Mouse (Mus musculus) limb, embryonic 13.5 days (tissue): ENCODE measurements around the gene Cbx1. TPM values are rescaled to one million over a fixed set of nuclear protein-coding genes. Genes with fewer than 3 reads are reported as not detected.

Experiments used
- ATAC-seq: fragments of 200-750 bp; cut with Nextera tagmentation; 2 replicates; pipeline ENCODE4 v1.8.0; 2017; ENCODE audit warnings: low read depth, moderate number of reproducible peaks, moderate TSS enrichment; ENCODE audit not compliant: low FRiP score
- H3K27ac ChIP-seq: fragments of 300-500 bp; sonication (generic); 2 replicates; pipeline ENCODE4 v1.5.1; 2015; ENCODE audit warnings: inconsistent platforms, mild to moderate bottlenecking, moderate library complexity
- H3K27me3 ChIP-seq: fragments of 300-500 bp; sonication (generic); 2 replicates; pipeline ENCODE4 v1.6.1; 2015; ENCODE audit warnings: mild to moderate bottlenecking, inconsistent platforms
- H3K36me3 ChIP-seq: fragments of 300-500 bp; sonication (generic); 2 replicates; pipeline ENCODE4 v1.6.1; 2015; ENCODE audit warnings: inconsistent platforms, mild to moderate bottlenecking, moderate library complexity
- H3K4me1 ChIP-seq: fragments of 300-500 bp; sonication (generic); 2 replicates; pipeline ENCODE4 v1.6.1; 2015; ENCODE audit warnings: inconsistent platforms
- H3K4me2 ChIP-seq: fragments of 300-500 bp; sonication (generic); replicated peaks from 2 replicates; pipeline ENCODE4 v1.6.1; 2015; ENCODE audit warnings: inconsistent platforms, mild to moderate bottlenecking, moderate library complexity
- H3K4me3 ChIP-seq: fragments of 300-500 bp; sonication (generic); 2 replicates; pipeline ENCODE4 v1.5.1; 2015; ENCODE audit warnings: moderate library complexity, mild to moderate bottlenecking, inconsistent platforms
- H3K9ac ChIP-seq: fragments of 300-500 bp; sonication (generic); 2 replicates; pipeline ENCODE4 v1.6.1; 2015; ENCODE audit warnings: mild to moderate bottlenecking, inconsistent platforms
- H3K9me3 ChIP-seq: fragments of 300-500 bp; sonication (generic); 2 replicates; pipeline ENCODE4 v1.6.1; 2016; ENCODE audit warnings: inconsistent platforms
- WGBS: fragments of 180-500 bp; shearing (Covaris S2); methylation state at CpG from one replicate; pipeline ENCODE4 v1.1.7; 2015; 5-methylcytosine and 5-hydroxymethylcytosine counted together
- polyA plus RNA-seq: library from polyadenylated mRNA; unstranded; fragments of >200 nt; fragmentation: Nextera tagmentation; extraction: Ambion mirVana; gene quantifications from 2 replicates; pipeline ENCODE4 v1.2.1, GENCODE M21; 2015

Gene Cbx1
- 158 and 163 TPM in 2 replicates for polyA plus RNA-seq

DNA sequence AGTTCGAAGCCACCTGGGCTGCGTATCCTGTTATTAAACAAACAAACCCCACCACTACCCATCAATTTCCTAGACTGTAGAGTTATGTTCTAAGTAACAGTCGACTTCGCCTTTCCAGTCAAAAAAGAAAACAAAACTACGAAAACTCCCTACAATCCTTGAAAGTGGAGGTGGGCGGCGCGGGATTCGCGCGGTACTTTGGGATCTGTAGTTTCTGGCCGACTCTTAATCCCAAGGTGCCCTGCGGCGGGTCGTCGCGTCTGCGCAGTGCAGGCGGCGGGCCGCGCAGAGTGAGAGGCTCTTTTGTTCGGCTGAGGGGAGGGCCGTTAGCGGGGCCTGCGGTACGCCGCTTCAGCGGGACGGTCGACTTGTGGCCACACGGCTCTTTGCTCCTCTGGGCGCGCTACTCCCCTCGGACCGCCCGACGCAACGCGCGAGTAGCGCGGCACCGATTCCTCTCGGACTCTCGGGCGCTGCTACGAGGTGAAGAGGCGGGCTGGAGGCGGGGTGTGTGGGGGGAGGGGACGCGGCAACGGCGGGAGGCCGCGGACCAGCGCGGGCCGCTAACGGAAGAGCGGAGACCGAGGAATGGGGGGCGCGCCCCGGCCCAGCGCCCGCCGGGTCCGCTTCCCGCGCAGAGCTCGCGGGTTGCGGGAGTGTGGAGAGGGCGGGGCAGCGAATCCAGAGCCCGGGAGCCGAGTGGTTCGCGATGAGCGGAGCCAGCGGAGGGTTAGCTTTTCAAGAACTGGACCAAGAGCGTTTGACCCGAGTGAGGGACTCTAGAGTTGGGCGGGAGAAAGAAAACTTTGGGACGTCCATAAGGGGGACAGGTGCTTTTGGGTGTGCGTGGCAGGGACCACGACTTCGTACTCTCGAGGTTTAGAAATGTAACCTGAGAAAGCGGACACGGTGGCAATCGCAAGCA, at the start of gene Cbx1:
Gene Cbx1, plus strand, starts transcription at position 257 of the 925 bp plus-strand sequence.
- H3K4me2 ChIP-seq = peak within 1 kb of the TSS; percentile 96
- no peaks in the 10 kb centered on the region for H3K9me3 ChIP-seq
- 1% methylated on average over 91 of the region's 93 CpGs for WGBS
- H3K36me3 ChIP-seq = peaks cover 14% of the 10 kb centered on the region; the same call in 1 of the 2 replicates
- peak within 1 kb of the TSS; percentile 91 for H3K9ac ChIP-seq
- H3K27me3 ChIP-seq = no peaks in the 10 kb centered on the region
- peaks cover 35% of the 10 kb centered on the region for H3K4me1 ChIP-seq
- H3K4me3 ChIP-seq = peak within 1 kb of the TSS; percentile 90
- ATAC-seq = peak; percentile 97
- peak within 1 kb of the TSS; percentile 96 for H3K27ac ChIP-seq

DNA sequence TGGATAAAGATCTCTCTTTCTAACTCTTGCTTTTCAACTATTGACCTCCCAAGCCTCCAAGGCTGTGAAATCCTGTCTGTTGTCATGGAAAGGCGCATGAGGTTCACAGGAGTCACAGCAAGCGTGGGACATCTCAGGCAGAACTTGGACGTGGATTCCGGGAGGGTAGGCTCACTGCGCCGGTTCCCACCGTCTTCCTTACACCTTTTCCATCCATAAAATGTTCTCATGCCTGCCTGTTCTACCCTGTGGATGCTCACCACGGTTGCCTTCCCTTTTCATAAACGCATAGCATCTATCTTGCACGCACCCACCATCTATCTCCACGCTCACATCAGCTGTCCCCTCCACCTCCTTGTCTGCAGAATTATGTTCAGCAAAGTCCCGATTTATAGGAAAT, 48.1 kb upstream of the Cbx1 start:
- no peak overlapping the region for H3K4me2 ChIP-seq
- H3K4me1 ChIP-seq = peaks cover 14% of the 10 kb centered on the region
- H3K27ac ChIP-seq = no peak overlapping the region
- WGBS = 68% methylated on average over 12 of the region's 12 CpGs
- ATAC-seq = no peak
- H3K4me3 ChIP-seq = no peak overlapping the region
- peaks cover 82% of the 10 kb centered on the region for H3K27me3 ChIP-seq
- no peaks in the 10 kb centered on the region for H3K36me3 ChIP-seq
- no peaks in the 10 kb centered on the region for H3K9me3 ChIP-seq
- no peak overlapping the region for H3K9ac ChIP-seq

DNA sequence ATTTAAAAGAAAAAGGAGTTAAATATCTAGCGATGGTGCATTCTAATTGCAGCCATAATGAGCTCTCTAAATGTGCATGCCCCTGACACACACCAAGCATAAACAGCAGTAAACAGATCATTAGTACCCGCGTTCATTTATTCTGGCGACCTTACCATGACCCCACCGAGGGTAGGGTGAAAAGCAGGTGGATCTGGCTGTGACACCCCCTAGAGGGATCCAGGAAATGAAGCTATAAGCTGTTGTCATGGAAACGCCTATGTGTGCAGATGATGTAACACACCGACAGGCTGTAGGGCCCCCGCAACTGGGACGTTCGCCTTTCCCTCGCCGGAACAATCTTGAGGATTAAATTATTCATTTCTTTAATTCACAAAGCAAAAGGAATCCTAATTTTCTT, 46.9 kb upstream of the Cbx1 start:
- no peak overlapping the region for H3K4me3 ChIP-seq
- peaks cover 75% of the 10 kb centered on the region for H3K27me3 ChIP-seq
- H3K4me1 ChIP-seq = peaks cover 10% of the 10 kb centered on the region
- no peak overlapping the region for H3K27ac ChIP-seq
- H3K9me3 ChIP-seq = no peaks in the 10 kb centered on the region
- no peak for ATAC-seq
- no peak overlapping the region; the same call in 1 of the 2 replicates for H3K4me2 ChIP-seq
- 8% methylated on average over 12 of the region's 12 CpGs for WGBS
- H3K9ac ChIP-seq = no peak overlapping the region
- H3K36me3 ChIP-seq = no peaks in the 10 kb centered on the region

DNA sequence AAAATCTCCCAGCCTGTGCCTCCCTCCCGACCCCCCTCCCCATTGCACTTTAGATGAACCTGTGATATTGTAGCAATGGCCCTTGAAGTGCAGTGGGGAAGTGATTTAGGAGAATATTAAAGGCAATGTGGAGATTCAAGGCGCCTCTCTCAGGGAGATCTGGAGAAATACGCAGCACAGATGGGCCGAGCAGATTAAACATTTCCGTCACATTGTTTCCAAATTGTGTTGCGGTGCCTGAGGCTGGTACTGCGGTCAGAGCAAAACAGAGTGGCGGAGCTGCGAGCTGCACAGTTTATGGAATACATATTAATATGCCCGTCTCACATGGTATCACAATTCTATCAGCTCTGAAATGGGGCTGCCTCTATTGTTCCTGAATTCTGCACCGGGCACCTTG, 45.9 kb upstream of the Cbx1 start:
- H3K9ac ChIP-seq = no peak overlapping the region
- H3K27me3 ChIP-seq = peaks cover 74% of the 10 kb centered on the region
- 57% methylated on average over 11 of the region's 11 CpGs for WGBS

DNA sequence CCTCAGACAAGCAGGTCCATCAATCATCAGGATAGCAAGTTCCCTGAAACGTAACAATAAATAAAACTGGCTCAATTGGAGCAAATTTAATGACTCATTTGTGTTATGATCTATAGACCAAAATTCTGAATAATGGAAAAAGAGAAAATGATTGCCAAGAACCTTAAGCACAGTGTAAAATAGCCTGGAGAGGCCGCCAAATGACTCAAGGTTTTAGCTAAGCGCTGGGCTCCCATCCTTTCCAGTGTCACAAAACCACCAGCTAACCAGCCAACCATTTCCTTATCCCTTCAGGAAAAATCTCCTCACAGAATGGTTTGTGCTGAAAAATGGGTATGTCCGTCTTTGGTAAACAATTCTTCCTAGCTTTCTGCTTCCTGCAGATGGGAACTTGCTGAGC, 45.0 kb upstream of the Cbx1 start:
- Histone ChIP-seq H3K4me3 (no peak overlapping the region), H3K27me3 (peaks cover 67% of the 10 kb centered on the region), H3K36me3 (no peaks in the 10 kb centered on the region), H3K27ac (no peak overlapping the region), H3K4me1 (peaks cover 10% of the 10 kb centered on the region), H3K9me3 (no peaks in the 10 kb centered on the region), H3K4me2 (no peak overlapping the region), H3K9ac (no peak overlapping the region)
- WGBS = 74% methylated on average over 4 of the region's 4 CpGs
- no peak for ATAC-seq

More for the DNA sequence above, 45.9 kb upstream of the Cbx1 start:
- ATAC-seq = no peak
- Histone ChIP-seq H3K4me1 (peaks cover 10% of the 10 kb centered on the region), H3K4me3 (no peak overlapping the region), H3K27ac (no peak overlapping the region), H3K36me3 (no peaks in the 10 kb centered on the region), H3K9me3 (no peaks in the 10 kb centered on the region), H3K4me2 (0 out of 2 replicates have a peak overlapping the region, but pooled peaks have one; percentile 9)

DNA sequence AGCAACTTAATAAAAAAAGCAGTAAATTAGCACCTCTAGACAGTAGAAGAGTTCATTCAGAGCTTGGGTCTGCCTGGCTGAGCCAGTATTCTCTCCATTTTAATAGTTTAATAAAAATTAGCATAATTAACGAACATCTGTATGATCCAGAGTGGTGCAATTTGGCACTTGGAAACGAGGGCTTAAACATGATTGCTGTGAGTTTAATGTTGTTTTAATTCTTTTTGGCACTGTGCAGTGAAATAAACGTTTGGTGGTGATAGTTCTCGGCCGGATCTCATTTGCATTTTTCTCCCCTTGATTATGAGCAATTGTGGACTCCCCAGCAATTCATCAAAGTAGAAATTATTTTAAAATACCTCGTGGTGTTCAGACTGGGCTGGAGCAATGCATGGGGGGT, 42.3 kb upstream of the Cbx1 start:
- Histone ChIP-seq H3K36me3 (no peaks in the 10 kb centered on the region), H3K27me3 (peaks cover 46% of the 10 kb centered on the region), H3K9ac (no peak overlapping the region), H3K4me1 (peaks cover 11% of the 10 kb centered on the region), H3K27ac (no peak overlapping the region), H3K4me2 (no peak overlapping the region), H3K9me3 (no peaks in the 10 kb centered on the region), H3K4me3 (no peak overlapping the region)
- no peak for ATAC-seq
- 65% methylated on average over 6 of the region's 6 CpGs for WGBS

DNA sequence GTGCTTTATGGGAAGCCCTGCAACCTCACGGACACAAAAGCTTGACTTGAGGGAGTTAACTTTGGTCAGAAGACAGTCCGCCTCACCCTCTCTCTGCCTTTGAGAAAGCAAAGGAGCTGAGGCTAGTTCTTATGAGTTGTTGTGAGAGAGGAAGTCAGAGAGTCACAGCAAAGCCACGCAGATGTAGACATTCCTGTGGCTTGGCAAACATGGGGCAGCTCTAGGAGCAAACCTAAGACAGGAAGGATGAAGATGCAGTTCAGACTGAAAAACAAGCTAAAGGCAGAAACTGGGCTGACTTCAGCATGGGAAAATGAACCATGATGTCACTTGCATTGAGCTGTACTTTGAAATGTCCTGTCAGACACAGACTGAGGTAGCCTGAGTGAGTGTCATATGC, 41.4 kb upstream of the Cbx1 start:
- peaks cover 38% of the 10 kb centered on the region for H3K27me3 ChIP-seq
- no peak for ATAC-seq
- H3K27ac ChIP-seq = no peak overlapping the region
- WGBS = 41% methylated on average over 3 of the region's 3 CpGs
- no peak overlapping the region for H3K9ac ChIP-seq
- no peaks in the 10 kb centered on the region for H3K36me3 ChIP-seq
- no peak overlapping the region for H3K4me3 ChIP-seq
- peaks cover 2% of the 10 kb centered on the region; the same call in 1 of the 2 replicates for H3K4me1 ChIP-seq
- H3K4me2 ChIP-seq = no peak overlapping the region
- H3K9me3 ChIP-seq = no peaks in the 10 kb centered on the region

DNA sequence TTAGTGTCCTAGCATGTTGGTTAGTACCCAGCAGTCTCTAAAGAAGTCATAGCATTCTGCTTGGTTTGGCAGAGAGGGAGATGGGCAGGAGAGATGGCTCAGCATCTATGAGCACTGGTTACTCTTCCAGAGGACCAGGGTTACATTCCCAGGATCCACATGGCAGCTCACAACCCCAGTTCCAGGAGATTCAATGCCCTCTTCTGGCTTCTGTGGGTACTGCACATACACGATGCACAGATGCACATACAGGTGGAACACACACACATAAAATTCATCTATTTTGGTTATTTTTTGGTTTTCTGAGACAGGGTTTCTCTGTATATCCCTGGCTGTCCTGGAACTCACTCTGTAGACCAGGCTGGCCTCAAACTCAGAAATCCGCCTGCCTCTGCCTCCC, 33.6 kb upstream of the Cbx1 start:
- H3K4me1 ChIP-seq = 0 out of 2 replicates have a peak, but pooled peaks cover 2% of the 10 kb centered on the region
- H3K4me2 ChIP-seq = no peak overlapping the region
- H3K27me3 ChIP-seq = no peaks in the 10 kb centered on the region
- H3K36me3 ChIP-seq = no peaks in the 10 kb centered on the region
- WGBS = 97% methylated on average over 2 of the region's 2 CpGs
- H3K9me3 ChIP-seq = no peaks in the 10 kb centered on the region
- ATAC-seq = no peak
- H3K4me3 ChIP-seq = no peak overlapping the region
- no peak overlapping the region for H3K27ac ChIP-seq
- H3K9ac ChIP-seq = no peak overlapping the region

DNA sequence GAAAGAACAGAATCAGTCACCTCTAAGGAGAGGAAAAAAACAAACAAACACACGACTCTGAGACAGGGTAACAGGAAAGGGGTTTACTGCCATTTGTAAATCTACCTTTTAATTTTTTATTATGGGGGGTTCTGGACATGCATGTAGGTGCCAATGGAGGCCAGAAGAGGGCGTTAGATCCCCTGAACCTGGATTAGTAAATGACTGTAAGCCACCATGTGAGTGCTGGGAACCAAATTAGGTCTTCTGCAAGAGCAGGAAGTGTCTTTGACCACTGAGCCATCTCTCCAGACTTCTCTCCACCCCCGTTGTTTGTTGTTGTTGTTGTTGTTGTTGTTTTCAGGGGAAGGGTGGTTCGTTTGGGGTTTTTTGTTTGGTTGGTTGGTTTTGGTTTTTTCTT, 31.5 kb upstream of the Cbx1 start:
- Histone ChIP-seq H3K27ac (no peak overlapping the region), H3K4me1 (no peaks in the 10 kb centered on the region), H3K4me2 (no peak overlapping the region), H3K9me3 (no peaks in the 10 kb centered on the region), H3K36me3 (no peaks in the 10 kb centered on the region), H3K27me3 (no peaks in the 10 kb centered on the region), H3K9ac (no peak overlapping the region), H3K4me3 (no peak overlapping the region)
- 51% methylated on average over 4 of the region's 4 CpGs for WGBS
- no peak for ATAC-seq

DNA sequence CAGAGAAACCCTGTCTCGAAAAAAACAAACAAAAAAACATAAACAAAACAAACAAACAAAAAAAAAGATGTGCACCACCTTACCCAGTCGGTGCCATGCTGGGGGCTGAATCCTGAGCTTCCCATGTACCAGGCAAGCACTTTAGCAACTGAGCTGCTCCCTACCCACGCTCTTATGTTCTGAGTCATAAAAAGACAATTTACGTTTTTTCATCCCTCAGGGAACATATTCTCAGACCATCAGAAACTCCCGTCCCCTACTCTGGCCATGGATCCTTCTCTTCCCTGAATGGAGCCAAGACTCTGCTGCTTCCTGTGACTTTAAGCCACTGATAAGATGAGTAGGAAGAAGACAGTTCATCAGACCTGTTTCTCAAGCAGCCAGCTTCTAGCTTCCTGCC, 30.5 kb upstream of the Cbx1 start:
- H3K27me3 ChIP-seq = no peaks in the 10 kb centered on the region
- 70% methylated on average over 5 of the region's 5 CpGs for whole genome bisulfite sequencing
- H3K4me3 ChIP-seq = no peak overlapping the region
- no peak overlapping the region for H3K27ac ChIP-seq
- H3K4me1 ChIP-seq = 0 out of 2 replicates have a peak, but pooled peaks cover 4% of the 10 kb centered on the region
- no peaks in the 10 kb centered on the region for H3K36me3 ChIP-seq
- H3K9ac ChIP-seq = no peak overlapping the region
- no peaks in the 10 kb centered on the region for H3K9me3 ChIP-seq
- H3K4me2 ChIP-seq = no peak overlapping the region
- ATAC-seq = no peak

DNA sequence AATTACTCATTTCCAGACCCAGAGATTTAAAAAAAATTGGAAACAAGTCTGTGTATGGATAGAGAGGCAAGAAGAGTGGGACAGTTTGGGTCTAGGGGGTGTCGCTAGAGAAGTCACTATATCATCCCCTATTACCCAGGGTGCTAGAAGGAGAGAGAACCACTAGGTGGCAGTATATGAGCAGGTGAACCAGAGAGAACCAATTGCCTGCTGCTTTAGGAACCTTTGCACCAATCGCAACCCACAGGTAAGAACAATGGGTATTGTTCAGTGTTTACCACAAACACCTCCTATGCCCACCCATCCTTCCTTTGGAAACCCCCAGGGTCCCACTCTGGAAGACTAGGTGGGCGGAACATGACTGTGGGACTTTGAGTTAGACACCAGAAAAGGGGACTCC, 28.9 kb upstream of the Cbx1 start:
- H3K27me3 ChIP-seq = no peaks in the 10 kb centered on the region
- 38% methylated on average over 3 of the region's 3 CpGs for WGBS
- H3K4me2 ChIP-seq = no peak overlapping the region
- no peaks in the 10 kb centered on the region for H3K36me3 ChIP-seq
- H3K27ac ChIP-seq = no peak overlapping the region
- H3K4me3 ChIP-seq = no peak overlapping the region
- peaks cover 7% of the 10 kb centered on the region; the same call in 1 of the 2 replicates for H3K4me1 ChIP-seq
- H3K9me3 ChIP-seq = no peaks in the 10 kb centered on the region
- ATAC-seq = no peak
- no peak overlapping the region for H3K9ac ChIP-seq

DNA sequence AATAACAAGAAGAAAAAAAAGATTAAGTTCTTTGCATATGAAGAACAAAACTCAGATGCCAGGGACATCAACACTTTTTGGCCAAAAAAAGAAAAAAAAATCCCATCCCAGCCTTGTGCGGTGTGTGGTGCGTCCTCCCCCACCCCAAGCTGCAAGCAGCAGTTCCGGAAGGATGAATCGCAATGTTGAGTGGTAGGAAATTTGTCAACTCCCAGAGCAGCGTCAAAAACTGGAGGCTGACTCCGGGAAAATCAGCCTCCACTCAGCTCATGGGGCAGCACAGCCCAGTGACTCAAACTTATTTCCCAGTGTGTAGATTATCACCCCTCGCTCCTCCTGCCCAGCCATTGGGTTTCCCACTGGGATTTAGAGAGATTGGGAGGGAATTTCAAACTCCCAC, 26.9 kb upstream of the Cbx1 start:
- ATAC-seq = no peak
- H3K27ac ChIP-seq = no peak overlapping the region
- peaks cover 7% of the 10 kb centered on the region; the same call in 1 of the 2 replicates for H3K4me1 ChIP-seq
- no peak overlapping the region for H3K4me2 ChIP-seq
- H3K27me3 ChIP-seq = no peaks in the 10 kb centered on the region
- H3K9ac ChIP-seq = no peak overlapping the region
- no peak overlapping the region for H3K4me3 ChIP-seq
- WGBS = 82% methylated on average over 7 of the region's 7 CpGs
- H3K36me3 ChIP-seq = no peaks in the 10 kb centered on the region
- H3K9me3 ChIP-seq = no peaks in the 10 kb centered on the region
